Mouse (Mus musculus): ENCODE results near the gene Gm20605. TPM values are rescaled to one million over a fixed set of nuclear protein-coding genes. Genes with fewer than 3 reads are reported as not detected.

The Gm20605 gene
- polyA plus RNA-seq, 1 experiment from 2014 or later, result 5.3 TPM

DNA sequence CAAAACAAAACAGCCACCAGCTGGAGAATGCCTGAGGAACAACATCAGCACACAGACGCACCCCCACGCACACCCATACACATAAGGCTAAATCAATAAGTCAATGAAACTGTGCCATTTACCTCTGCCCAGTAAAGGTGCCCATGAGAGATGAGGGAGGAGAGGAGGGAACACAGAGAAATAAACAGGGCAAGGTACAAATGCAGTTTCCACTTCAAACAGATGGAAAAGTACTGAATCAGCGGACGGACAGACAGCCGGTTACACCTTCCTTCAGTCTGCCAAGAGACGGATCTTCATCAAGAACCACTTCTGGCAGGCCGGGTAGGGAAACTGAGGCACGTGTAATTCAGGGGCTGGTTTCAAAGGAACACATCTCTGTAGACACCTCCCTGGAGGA lies 45.8 kb downstream of the Gm20605 start:
- Histone ChIP-seq H3K9me3 (ENCODE audit: control insufficient read depth, low read length) (no peaks in the 10 kb centered on the region), H3K4me1 (replicated peaks; ENCODE audit: control insufficient read depth, insufficient read depth, low read length) (no peaks in the 10 kb centered on the region; the same call in 1 of the 2 replicates), H3K27ac (no peak overlapping the region), H3K4me3 (replicated peaks; ENCODE audit: low read length) (no peak overlapping the region), H3K36me3 (replicated peaks; ENCODE audit: control insufficient read depth, insufficient read depth) (no peaks in the 10 kb centered on the region), H3K9ac (no peak overlapping the region), H3K27me3 (ENCODE audit: control insufficient read depth, insufficient read depth, low read length) (no peaks in the 10 kb centered on the region), H3K4me2 (replicated peaks) (no peak overlapping the region)
- DNase-seq (ENCODE audit: low spot score) (no peak), ATAC-seq (ENCODE audit: low FRiP score) (no peak)
- WGBS, result 95% methylated on average over 8 of the region's 8 CpGs

DNA sequence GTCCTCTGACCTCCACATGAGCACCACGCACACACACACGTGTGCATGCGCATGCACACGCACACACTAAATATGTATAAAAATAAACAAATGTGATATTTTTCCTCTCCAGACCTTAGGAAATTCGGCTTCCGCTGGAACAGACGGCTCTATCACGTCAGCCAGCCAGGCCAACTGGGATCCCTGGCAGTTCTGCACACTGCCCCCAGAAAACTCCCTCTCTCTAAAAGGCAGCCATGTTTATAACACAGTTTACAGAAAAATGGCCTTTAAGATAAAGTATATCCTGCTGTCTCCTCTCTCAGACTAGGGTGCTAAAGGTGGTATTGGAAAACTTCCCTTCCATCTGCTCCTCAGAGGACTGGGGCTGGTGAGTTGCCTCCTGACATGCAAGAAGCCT lies 48.9 kb downstream of the Gm20605 start:
- DNase-seq (ENCODE audit: low spot score), result no peak
- Histone ChIP-seq H3K4me3 (replicated peaks; ENCODE audit: low read length) (no peak overlapping the region), H3K9me3 (ENCODE audit: control insufficient read depth, low read length) (no peaks in the 10 kb centered on the region), H3K4me1 (replicated peaks; ENCODE audit: control insufficient read depth, insufficient read depth, low read length) (peaks cover 8% of the 10 kb centered on the region), H3K4me2 (replicated peaks) (no peak overlapping the region), H3K27ac (no peak overlapping the region), H3K27me3 (ENCODE audit: control insufficient read depth, insufficient read depth, low read length) (no peaks in the 10 kb centered on the region), H3K36me3 (replicated peaks; ENCODE audit: control insufficient read depth, insufficient read depth) (no peaks in the 10 kb centered on the region), H3K9ac (no peak overlapping the region)
- WGBS, result 95% methylated on average over 8 of the region's 8 CpGs
- ATAC-seq (ENCODE audit: low FRiP score), result no peak

DNA sequence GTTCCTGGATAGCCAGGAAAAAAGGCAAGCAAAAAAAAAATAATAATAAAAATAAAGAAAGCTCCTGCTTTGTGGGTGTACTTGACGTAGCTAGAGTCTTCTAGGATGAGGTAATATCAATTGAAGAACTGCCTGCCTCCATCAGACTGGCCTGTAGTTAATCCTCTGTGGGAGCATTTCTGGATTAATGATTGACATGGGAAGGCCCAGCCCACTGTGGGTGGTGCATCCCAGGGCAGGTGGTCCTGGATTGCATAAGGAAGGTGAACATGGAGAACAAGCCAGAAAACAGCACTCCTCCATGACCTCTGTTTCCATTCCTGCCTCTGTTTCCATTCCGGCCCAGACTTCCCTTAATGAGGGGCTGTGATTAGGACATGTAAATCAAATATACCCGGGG lies 49.8 kb downstream of the Gm20605 start:
- no peaks in the 10 kb centered on the region for H3K27me3 ChIP-seq (ENCODE audit: control insufficient read depth, insufficient read depth, low read length)
- no peak for ATAC-seq (ENCODE audit: low FRiP score)
- H3K4me1 ChIP-seq (replicated peaks; ENCODE audit: control insufficient read depth, insufficient read depth, low read length), result peaks cover 17% of the 10 kb centered on the region
- no peaks in the 10 kb centered on the region for H3K36me3 ChIP-seq (replicated peaks; ENCODE audit: control insufficient read depth, insufficient read depth)
- H3K4me3 ChIP-seq (replicated peaks; ENCODE audit: low read length), result no peak overlapping the region
- no peak overlapping the region for H3K4me2 ChIP-seq (replicated peaks)
- DNase-seq (ENCODE audit: low spot score), result no peak
- no peak overlapping the region for H3K9ac ChIP-seq
- 91% methylated on average over 3 of the region's 3 CpGs for WGBS
- no peak overlapping the region for H3K27ac ChIP-seq
- H3K9me3 ChIP-seq (ENCODE audit: control insufficient read depth, low read length), result no peaks in the 10 kb centered on the region

DNA sequence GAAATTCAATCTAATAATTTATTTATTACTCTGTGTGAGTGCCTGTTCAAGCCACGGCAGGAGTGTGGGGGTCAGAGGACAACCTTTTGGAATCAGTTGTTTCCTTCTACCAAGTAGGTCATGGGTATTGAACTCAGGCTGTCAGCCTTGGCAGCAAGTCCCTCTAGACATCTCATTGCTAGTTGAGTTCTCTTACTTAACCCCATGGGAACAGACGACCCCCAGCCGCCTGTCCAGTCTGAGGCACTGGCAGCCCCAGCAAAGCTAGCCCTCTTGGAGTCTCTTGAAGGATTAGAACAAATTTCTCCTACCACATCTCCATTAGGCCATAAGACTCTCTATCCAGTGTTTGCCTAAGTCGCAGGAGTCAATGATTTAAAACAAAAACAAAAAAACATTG lies 50.8 kb downstream of the Gm20605 start:
- WGBS, result 93% methylated on average over 4 of the region's 4 CpGs
- H3K4me2 ChIP-seq (replicated peaks), result no peak overlapping the region
- H3K27ac ChIP-seq, result no peak overlapping the region
- no peaks in the 10 kb centered on the region for H3K27me3 ChIP-seq (ENCODE audit: control insufficient read depth, insufficient read depth, low read length)
- no peak overlapping the region for H3K9ac ChIP-seq
- no peak overlapping the region for H3K4me3 ChIP-seq (replicated peaks; ENCODE audit: low read length)
- no peak for ATAC-seq (ENCODE audit: low FRiP score)
- H3K4me1 ChIP-seq (replicated peaks; ENCODE audit: control insufficient read depth, insufficient read depth, low read length), result peaks cover 17% of the 10 kb centered on the region
- no peak for DNase-seq (ENCODE audit: low spot score)
- H3K36me3 ChIP-seq (replicated peaks; ENCODE audit: control insufficient read depth, insufficient read depth), result no peaks in the 10 kb centered on the region
- H3K9me3 ChIP-seq (ENCODE audit: control insufficient read depth, low read length), result no peaks in the 10 kb centered on the region

DNA sequence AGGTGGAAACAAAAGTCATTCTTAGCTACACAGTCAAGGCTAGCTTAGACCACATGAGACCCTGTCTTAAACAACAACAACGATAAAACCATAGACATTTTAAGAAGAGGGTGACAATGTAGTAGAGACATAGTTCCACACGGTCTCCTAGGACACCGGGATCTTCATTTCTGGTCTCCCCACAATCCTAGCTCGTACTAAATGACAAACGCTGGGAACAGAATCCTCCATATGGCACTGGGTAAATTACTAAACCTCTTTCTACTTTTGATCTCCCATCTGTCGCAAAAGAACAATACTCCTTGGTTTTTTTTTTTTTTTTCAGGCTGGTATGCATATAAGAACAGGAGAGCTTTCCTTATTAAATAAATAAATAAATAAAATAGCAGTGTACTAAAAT lies 53.6 kb downstream of the Gm20605 start:
- peak overlapping the region; percentile 81 for H3K4me2 ChIP-seq (replicated peaks)
- no peak overlapping the region for H3K27ac ChIP-seq
- no peaks in the 10 kb centered on the region for H3K9me3 ChIP-seq (ENCODE audit: control insufficient read depth, low read length)
- H3K4me3 ChIP-seq (replicated peaks; ENCODE audit: low read length), result no peak overlapping the region
- peak overlapping the region; percentile 7; the same call in 1 of the 2 replicates for H3K9ac ChIP-seq
- H3K4me1 ChIP-seq (replicated peaks; ENCODE audit: control insufficient read depth, insufficient read depth, low read length), result peaks cover 17% of the 10 kb centered on the region
- ATAC-seq (ENCODE audit: low FRiP score) (no peak), DNase-seq (ENCODE audit: low spot score) (no peak)
- H3K27me3 ChIP-seq (ENCODE audit: control insufficient read depth, insufficient read depth, low read length), result no peaks in the 10 kb centered on the region
- WGBS, result 65% methylated on average over 6 of the region's 6 CpGs
- no peaks in the 10 kb centered on the region for H3K36me3 ChIP-seq (replicated peaks; ENCODE audit: control insufficient read depth, insufficient read depth)

DNA sequence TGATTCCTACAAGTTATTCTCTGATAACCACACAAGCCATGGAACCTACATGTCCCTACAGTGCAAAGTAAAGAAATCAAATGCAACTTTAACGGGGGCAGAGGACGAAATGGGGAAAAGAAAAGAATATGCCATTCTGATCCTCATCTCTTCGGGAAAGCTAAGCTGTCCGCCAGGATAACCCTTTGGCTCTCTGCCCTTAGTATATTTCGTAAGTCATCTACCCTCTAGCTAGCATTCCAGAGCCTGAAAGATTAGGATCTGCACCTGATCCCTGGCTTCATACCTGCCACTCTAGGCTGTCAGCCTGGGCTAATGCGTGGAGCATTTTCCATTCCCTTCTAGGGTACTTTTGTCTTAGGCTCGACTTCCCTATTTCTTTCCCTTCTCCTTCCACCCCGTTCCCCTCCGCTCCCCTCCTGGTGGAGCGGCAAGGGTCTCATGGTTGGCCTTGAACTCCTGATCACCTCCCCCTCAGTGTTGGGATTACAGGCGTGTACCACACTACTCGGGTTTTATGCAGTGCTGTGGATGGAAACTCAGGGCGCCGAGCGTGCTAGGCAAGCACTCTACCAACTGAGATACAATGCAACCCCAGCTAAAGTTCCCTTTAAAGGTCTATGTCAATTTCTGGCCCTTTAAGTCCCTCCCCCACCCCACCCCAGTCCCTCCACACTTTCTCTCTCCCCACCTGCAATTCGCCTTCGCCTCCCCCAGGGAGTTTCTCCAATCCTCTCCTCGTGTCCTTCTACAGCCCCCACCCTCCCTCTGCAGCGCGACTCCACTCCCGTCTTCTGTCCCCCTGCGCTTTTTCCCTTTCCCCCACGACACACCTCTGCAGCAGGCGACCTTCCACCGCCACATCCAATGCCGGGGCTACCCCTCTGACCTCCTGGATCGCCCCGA lies 54.7 kb downstream of the Gm20605 start:
- Histone ChIP-seq H3K9ac (peak overlapping the region; percentile 75), H3K4me3 (replicated peaks; ENCODE audit: low read length) (peak overlapping the region; percentile 70), H3K4me1 (replicated peaks; ENCODE audit: control insufficient read depth, insufficient read depth, low read length) (peaks cover 17% of the 10 kb centered on the region), H3K4me2 (replicated peaks) (peak overlapping the region; percentile 81), H3K36me3 (replicated peaks; ENCODE audit: control insufficient read depth, insufficient read depth) (no peaks in the 10 kb centered on the region), H3K9me3 (ENCODE audit: control insufficient read depth, low read length) (no peaks in the 10 kb centered on the region), H3K27ac (0 out of 2 replicates have a peak overlapping the region, but pooled peaks have one; percentile 81), H3K27me3 (ENCODE audit: control insufficient read depth, insufficient read depth, low read length) (no peaks in the 10 kb centered on the region)
- DNase-seq (ENCODE audit: low spot score) (no peak), ATAC-seq (ENCODE audit: low FRiP score) (no peak)
- WGBS, result 14% methylated on average over 28 of the region's 28 CpGs

DNA sequence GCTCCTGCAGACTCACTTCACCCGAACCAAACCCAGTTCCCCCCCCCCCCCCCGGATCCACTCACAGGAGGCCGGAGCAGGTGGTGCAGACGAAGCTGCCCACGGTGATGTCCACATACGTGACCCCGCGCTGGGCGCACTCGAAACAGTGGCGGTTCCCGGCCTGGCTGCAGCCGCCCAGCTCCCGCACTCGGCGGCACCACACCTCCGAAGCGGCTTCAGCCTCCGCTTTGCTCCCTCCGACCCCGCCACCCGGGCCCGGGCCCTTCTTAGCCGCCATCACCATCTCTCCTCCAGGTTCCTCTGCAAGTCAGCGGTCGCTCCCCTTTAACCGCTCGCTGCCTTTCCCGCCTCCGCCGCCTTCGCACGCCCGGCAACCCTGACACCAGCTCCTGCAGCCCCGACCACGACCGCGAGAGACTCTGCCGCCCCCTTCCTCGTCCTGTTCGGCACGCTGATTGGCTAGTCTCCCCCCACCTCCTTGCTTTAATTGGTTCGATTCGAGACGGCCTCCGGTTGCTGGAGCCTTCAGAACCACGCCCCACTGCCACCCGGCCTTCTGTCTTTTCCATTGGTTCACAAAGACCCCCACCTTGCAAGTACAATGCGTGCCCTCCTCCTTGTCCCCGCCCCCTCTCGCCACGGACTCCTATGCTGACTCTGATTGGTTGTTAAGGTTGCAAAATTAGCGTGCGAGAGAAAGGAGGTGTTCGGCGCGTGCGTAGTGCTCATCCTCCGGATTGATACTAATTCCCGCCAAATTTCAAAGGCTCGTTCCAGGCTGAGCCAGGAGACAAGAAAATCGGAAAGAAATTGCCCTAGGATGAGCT lies 55.5 kb downstream of the Gm20605 start, which contains the start of gene Agfg2:
Gene Agfg2, minus strand, starts transcription at position 433 of the 830 bp plus-strand sequence.
- Histone ChIP-seq H3K4me1 (replicated peaks; ENCODE audit: control insufficient read depth, insufficient read depth, low read length) (peaks cover 17% of the 10 kb centered on the region), H3K4me2 (replicated peaks) (peak within 1 kb of the TSS; percentile 81), H3K9ac (peak within 1 kb of the TSS; percentile 75), H3K27ac (peak within 1 kb of the TSS; percentile 81; the same call in 1 of the 2 replicates), H3K27me3 (ENCODE audit: control insufficient read depth, insufficient read depth, low read length) (no peaks in the 10 kb centered on the region), H3K9me3 (ENCODE audit: control insufficient read depth, low read length) (no peaks in the 10 kb centered on the region), H3K36me3 (replicated peaks; ENCODE audit: control insufficient read depth, insufficient read depth) (no peaks in the 10 kb centered on the region), H3K4me3 (replicated peaks; ENCODE audit: low read length) (peak within 1 kb of the TSS; percentile 70)
- DNase-seq (ENCODE audit: low spot score) (peak; percentile 97), ATAC-seq (ENCODE audit: low FRiP score) (peak; percentile 99)
- under 1% methylated on average over 62 of the region's 62 CpGs for WGBS

DNA sequence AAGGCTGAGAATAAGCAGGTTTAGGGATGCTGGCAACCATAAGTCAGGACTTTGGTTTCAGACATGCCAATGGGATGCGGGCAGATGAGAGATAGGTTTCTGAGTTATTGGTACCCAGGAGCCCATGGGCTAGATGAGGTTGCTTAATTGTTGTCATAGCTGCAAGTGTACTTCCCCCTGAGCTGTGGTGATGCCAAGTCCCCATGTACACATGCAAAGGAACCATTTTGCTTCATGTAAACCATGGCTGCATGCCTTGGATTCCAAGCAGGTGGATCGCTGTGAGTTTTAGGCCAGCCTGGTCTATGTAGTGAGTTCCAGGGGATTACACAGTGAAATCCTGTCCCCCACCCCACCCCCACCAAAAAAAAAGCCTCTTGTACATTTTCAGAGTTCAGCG lies 56.7 kb downstream of the Gm20605 start:
- whole genome bisulfite sequencing, result 99% methylated on average over 3 of the region's 3 CpGs
- H3K27ac ChIP-seq, result no peak overlapping the region
- H3K27me3 ChIP-seq (ENCODE audit: control insufficient read depth, insufficient read depth, low read length), result no peaks in the 10 kb centered on the region
- no peak overlapping the region for H3K4me3 ChIP-seq (replicated peaks; ENCODE audit: low read length)
- no peaks in the 10 kb centered on the region for H3K9me3 ChIP-seq (ENCODE audit: control insufficient read depth, low read length)
- no peak overlapping the region for H3K9ac ChIP-seq
- no peak overlapping the region for H3K4me2 ChIP-seq (replicated peaks)
- no peaks in the 10 kb centered on the region for H3K36me3 ChIP-seq (replicated peaks; ENCODE audit: control insufficient read depth, insufficient read depth)
- DNase-seq (ENCODE audit: low spot score), result no peak
- no peak for ATAC-seq (ENCODE audit: low FRiP score)
- H3K4me1 ChIP-seq (replicated peaks; ENCODE audit: control insufficient read depth, insufficient read depth, low read length), result peaks cover 17% of the 10 kb centered on the region

DNA sequence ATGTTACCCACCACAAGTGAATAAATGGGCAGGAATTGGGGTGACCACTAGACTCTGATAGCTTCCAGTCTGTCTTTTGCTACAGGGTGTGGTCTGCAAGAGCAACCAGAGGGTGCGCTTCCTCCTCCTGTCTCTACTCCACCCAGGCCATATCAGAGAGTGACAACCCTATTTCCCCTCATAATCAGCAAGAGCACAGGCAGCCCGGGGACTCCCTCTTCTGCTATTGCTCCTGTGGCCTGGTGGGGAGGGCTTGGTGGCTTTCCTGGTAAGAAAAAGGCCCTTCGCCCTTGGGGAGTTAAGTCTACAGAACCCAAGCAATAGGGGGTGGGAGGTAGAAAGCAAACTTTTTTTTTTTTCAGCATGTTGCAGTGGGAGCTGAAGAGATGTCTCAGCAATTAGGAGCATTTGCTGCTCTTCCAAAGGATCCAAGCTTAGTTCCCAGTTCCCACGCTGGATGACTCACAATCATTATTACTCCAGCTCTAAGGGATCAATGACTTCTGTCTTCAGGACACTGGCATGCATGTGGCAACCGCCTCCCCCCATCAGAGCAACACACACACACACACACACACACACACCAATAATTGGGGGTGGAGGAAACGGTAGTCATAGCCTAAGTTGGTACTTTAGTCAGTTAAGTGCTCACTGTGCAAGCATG lies 57.3 kb downstream of the Gm20605 start:
- no peak overlapping the region for H3K4me3 ChIP-seq (replicated peaks; ENCODE audit: low read length)
- H3K9me3 ChIP-seq (ENCODE audit: control insufficient read depth, low read length), result no peaks in the 10 kb centered on the region
- no peak overlapping the region for H3K4me2 ChIP-seq (replicated peaks)
- H3K36me3 ChIP-seq (replicated peaks; ENCODE audit: control insufficient read depth, insufficient read depth), result no peaks in the 10 kb centered on the region
- no peak overlapping the region for H3K9ac ChIP-seq
- ATAC-seq (ENCODE audit: low FRiP score) (no peak), DNase-seq (ENCODE audit: low spot score) (no peak)
- 87% methylated on average over 6 of the region's 6 CpGs for WGBS
- no peak overlapping the region for H3K27ac ChIP-seq
- no peaks in the 10 kb centered on the region for H3K27me3 ChIP-seq (ENCODE audit: control insufficient read depth, insufficient read depth, low read length)
- H3K4me1 ChIP-seq (replicated peaks; ENCODE audit: control insufficient read depth, insufficient read depth, low read length), result peaks cover 17% of the 10 kb centered on the region

Measured in hindbrain, embryonic 14.5 days (tissue).